Mouse (Mus musculus): ENCODE data around the gene Nudt16l1. TPM values are rescaled to one million over a fixed set of nuclear protein-coding genes. Genes with fewer than 3 reads are reported as not detected.

Gene Nudt16l1
- polyA plus RNA-seq (2021; fragmentation: Nextera tagmentation) = 101 TPM in 2 replicates
- long read RNA-seq, experiment 1, transcript Nudt16l1-205 (3 exons, 1,618 nt) = major isoform, 101 of 116 reads
- long read RNA-seq, experiment 1, transcript Nudt16l1-203 (2 exons, 1,004 nt) = minor isoform, 7 of 116 reads
- long read RNA-seq, experiment 1, partial matches to known transcripts = 0 of 116 reads
- long read RNA-seq, experiment 1, other reads (novel, unspliced or antisense) = 6 of 116 reads
- long read RNA-seq, experiment 2, transcript Nudt16l1-201 (3 exons, 1,329 nt) = minor isoform, 5 of 177 reads
- long read RNA-seq, experiment 2, transcript Nudt16l1-204 (2 exons, 660 nt) = minor isoform, 12 of 177 reads
- long read RNA-seq, experiment 2, transcript Nudt16l1-205 (3 exons, 1,618 nt) = major isoform, 148 of 177 reads
- long read RNA-seq, experiment 2, transcript Nudt16l1-203 (2 exons, 1,004 nt) = minor isoform, 5 of 177 reads
- long read RNA-seq, experiment 2, partial matches to known transcripts = 3 of 177 reads
- long read RNA-seq, experiment 2, other reads (novel, unspliced or antisense) = 3 of 177 reads

DNA sequence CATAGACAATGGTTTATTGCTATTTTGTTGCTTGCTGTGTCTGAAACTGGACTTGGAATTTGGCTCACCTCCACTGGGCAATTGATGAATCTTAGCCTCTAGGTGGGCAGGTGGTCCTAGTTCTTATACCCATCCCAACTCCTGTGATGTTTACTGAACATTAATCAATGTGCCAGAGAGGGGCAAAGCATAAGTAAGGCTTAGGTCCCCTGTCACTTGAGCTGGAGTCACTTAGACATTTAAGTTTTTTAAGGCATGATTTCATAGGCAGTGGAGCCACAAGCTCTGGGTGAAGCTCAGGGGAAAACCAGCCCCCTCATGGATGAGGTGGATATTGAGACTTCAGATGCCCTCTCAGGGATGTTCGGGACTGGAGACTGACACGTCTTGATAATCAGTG, at the start of gene Nudt16l1:
Nudt16l1 (plus strand) TSS at position 301 of the 400 bp plus-strand sequence.

DNA sequence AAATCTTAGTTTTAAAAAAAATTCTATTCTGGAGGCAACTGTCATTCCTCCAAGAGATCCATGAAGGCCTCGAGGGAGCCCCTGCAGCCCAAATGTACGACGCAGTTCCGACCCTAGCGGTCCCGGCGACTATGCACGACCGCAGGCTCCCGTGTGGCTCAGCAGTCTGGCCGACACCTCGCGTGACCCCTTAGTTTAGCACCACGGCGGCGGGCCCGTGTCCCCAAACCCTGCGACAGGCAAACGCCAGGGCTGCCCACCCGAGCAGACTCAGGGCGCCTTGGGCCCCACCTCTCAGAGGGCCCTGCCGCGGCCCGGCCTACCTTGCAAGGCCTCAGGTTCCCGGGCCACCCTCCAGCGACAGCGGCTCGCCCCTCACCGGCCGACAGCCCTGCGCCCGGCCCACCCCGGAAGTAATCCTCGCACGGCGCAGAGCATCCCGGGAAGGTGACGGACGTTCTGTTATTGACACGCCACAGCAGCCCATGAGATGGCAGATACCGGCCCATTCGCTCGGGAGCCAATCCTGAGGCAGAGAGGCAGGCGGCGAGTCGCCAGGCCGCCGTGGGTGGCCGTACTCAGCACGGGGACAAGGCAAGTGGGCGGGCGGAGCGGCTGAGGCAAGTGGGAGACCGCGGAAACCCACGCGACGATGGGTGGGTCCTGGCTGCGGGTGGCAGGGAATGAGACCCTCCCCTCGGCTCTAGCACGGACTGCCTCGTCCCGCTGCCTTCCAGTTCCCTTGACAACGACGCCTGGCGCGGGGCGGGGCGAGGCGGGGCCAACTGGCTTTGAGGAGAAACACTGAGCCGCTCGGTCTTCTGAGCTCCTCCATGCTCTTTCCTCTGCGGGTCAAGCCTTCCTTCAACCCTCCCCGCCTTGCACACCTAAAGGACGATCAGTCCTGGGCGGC, 25.5 kb downstream of the Nudt16l1 start, which contains the start of gene Anks3:
Anks3 (minus strand) TSS at position 409 of the 913 bp plus-strand sequence.

Other genes starting within 250 kb of the Nudt16l1 start
- 24.5 and 25.1 TPM in 2 replicates for gene Nmral1, start 219.4 kb upstream of the Nudt16l1 start, polyA plus RNA-seq (2021; fragmentation: Nextera tagmentation)
- gene Hmox2, start 212.4 kb upstream of the Nudt16l1 start, polyA plus RNA-seq (2021; fragmentation: Nextera tagmentation) = 169 and 176 TPM in 2 replicates
- gene Cdip1, start 148.5 kb upstream of the Nudt16l1 start, polyA plus RNA-seq (2021; fragmentation: Nextera tagmentation) = 195 and 210 TPM in 2 replicates
- gene 4930562C15Rik, start 103.3 kb upstream of the Nudt16l1 start, polyA plus RNA-seq (2021; fragmentation: Nextera tagmentation) = not detected in 2 replicates
- 58.3 and 62.3 TPM in 2 replicates for gene Ubald1, start 58.4 kb upstream of the Nudt16l1 start, polyA plus RNA-seq (2021; fragmentation: Nextera tagmentation)
- gene Mgrn1, start 52.5 kb upstream of the Nudt16l1 start, polyA plus RNA-seq (2021; fragmentation: Nextera tagmentation) = 95.1 and 98.6 TPM in 2 replicates
- gene Anks3, start 25.4 kb downstream of the Nudt16l1 start, polyA plus RNA-seq (2021; fragmentation: Nextera tagmentation) = 13.5 and 15.8 TPM in 2 replicates
- gene Sept12, start 59.1 kb downstream of the Nudt16l1 start, polyA plus RNA-seq (2021; fragmentation: Nextera tagmentation) = not detected in 2 replicates
- 1.5 and 14.4 TPM in 2 replicates for gene Smim22, start 68.5 kb downstream of the Nudt16l1 start, polyA plus RNA-seq (2021; fragmentation: Nextera tagmentation)
- 289 and 309 TPM in 2 replicates for gene Rogdi, start 74.8 kb downstream of the Nudt16l1 start, polyA plus RNA-seq (2021; fragmentation: Nextera tagmentation)
- gene Glyr1, start 111.1 kb downstream of the Nudt16l1 start, polyA plus RNA-seq (2021; fragmentation: Nextera tagmentation) = 55.7 and 68.7 TPM in 2 replicates
- gene Ubn1, start 111.3 kb downstream of the Nudt16l1 start, polyA plus RNA-seq (2021; fragmentation: Nextera tagmentation) = 4.0 and 4.1 TPM in 2 replicates
- gene Ppl, start 193.7 kb downstream of the Nudt16l1 start, polyA plus RNA-seq (2021; fragmentation: Nextera tagmentation) = 0.18 and 0.19 TPM in 2 replicates
- gene Sec14l5, start 208.3 kb downstream of the Nudt16l1 start, polyA plus RNA-seq (2021; fragmentation: Nextera tagmentation) = 0.88 and 1.0 TPM in 2 replicates

Measured in layer of hippocampus, adult 6 months (tissue).